Mouse (Mus musculus): Measurements from ENCODE around the gene Srarp.
A peak's percentile ranks its signal among the peaks of the same experiment; 100 is the strongest.

Gene Srarp

DNA sequence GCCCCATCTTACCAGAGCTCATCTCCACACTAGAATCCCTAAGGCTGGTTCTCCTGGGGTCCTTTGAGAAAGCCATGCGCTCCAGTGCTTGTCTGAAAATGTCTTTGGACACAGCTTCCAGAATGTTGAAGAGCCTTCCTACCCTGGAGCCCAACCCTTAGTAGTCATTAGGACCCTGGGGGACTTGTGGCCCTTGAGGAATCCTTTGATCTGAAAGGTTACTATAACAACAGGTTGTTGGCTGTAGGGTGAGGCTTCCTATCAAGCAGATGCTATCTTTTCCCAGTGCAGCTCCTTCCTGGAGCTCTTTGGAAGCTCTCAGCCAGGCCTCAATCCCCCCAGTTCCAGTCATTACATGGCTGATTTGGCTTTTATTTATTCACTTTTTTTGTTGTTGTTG is at the start of gene Srarp:
Gene Srarp, minus strand, starts transcription at position 132 of the 400 bp plus-strand sequence.
- DNase-seq: no peak

DNA sequence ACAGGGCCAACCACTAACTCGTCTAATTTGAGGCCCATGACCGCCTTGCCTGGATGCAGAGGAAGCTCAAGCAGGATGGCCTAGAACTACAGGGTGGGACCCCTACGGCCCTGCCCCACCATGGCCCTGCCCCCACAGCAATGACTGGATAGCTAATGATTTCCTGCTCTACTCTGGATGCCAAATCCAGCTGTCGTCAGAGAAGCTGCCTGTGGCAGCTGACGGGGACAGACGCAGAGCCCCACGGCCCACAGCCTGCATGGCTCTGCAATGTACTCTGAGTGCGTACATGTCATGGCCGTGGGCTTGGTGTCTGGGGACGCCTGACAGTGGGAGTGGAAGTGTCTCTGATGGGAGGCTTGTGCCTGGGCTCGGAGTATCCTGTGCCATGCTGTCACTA is 48.2 kb upstream of the Srarp start:
- no peak for DNase-seq

DNA sequence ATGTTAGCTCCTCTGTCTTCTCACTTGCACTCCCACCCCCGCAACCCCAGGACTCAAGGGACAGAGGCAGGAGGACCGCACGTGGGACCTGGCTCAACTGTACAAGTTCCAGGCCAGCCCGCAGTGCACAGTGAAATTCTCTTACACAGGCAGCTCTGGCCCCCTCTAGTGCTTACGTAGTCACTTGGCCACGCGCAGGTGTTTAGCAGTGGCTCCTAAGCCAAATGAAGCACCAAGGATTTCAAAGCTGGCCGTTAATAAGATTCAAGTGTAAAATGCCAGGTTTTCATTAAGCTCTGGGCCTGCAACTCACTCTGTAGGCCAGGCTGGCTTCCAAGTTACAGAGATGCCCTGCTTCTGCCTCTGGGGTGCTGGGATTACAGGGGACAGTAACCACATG is 43.5 kb upstream of the Srarp start:
- no peak for DNase-seq

DNA sequence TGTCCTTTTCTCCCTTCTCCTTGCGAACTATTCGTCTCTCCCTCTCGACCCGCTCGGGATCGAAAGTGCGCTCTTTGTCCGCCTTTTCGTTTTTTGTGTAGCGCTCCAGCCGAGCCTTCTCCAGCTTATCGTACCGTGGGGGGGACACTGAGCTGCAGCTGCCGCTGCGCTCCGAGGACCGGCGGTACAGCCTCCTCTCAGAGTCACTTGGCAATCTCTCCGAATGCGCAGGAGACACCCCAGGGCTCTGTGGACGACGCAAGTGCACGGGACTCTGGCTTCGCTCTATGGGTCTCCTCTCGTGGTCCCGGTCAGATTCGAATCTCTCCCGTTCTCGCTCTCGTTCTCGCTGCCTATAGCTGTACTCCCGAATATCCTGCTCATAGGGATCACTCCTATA is 42.9 kb upstream of the Srarp start:
- no peak for DNase-seq

- no peak for DNase-seq
Measured at GRCm38 (mm10) chr4:141478225-141478624, 42.3 kb upstream of the Srarp start.

- DNase-seq: peak; percentile 82
Measured at GRCm38 (mm10) chr4:141477681-141478102, 41.8 kb upstream of the Srarp start.

GRCm38 (mm10) chr4:141474431-141474830 is 38.5 kb upstream of the Srarp start:
- DNase-seq: no peak

GRCm38 (mm10) chr4:141472641-141473321 is 36.9 kb upstream of the Srarp start:
- DNase-seq: no peak

DNA sequence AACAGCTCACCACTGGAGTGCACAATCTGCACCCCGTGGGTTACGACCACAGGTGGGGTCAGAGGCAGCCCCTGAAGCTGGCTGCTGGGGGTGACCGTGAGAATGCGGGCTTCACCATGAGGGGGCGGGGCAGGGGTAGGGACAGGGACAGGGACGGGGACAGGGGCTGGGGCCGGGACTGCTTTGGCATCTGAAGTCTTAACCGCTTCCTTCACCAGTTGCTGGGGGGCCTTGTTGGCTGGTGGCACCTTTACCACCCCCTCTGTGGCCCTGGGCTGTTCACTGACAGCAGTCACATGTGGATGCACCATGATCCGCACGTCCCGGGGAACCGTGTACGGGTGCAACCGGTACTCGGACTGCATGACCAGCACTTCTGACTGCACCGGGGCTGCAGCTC is 35.6 kb upstream of the Srarp start:
- DNase-seq: no peak

GRCm38 (mm10) chr4:141469343-141469742 is 33.4 kb upstream of the Srarp start:
- no peak for DNase-seq

GRCm38 (mm10) chr4:141468576-141468975 is 32.7 kb upstream of the Srarp start:
- DNase-seq: no peak

DNA sequence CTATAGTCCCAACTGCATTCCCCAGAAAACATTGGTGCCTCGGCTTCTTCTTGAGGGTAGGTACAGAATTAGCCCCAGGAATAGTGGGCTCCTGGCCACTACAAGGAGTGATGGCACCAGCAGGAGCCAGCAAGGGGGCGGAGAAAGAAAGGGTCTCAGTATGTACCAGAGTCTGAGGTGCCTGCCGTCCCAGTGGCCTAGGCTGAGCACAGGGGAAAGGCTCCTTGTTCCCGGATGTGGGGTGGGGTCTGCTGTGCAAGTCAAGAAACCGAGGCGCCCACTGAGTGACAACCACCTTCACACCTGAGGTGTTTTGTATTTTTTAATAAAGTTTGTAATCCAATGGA is 31.6 kb upstream of the Srarp start:
- DNase-seq: no peak

- no peak for DNase-seq
Measured at GRCm38 (mm10) chr4:141466844-141467580, 31.1 kb upstream of the Srarp start.

DNA sequence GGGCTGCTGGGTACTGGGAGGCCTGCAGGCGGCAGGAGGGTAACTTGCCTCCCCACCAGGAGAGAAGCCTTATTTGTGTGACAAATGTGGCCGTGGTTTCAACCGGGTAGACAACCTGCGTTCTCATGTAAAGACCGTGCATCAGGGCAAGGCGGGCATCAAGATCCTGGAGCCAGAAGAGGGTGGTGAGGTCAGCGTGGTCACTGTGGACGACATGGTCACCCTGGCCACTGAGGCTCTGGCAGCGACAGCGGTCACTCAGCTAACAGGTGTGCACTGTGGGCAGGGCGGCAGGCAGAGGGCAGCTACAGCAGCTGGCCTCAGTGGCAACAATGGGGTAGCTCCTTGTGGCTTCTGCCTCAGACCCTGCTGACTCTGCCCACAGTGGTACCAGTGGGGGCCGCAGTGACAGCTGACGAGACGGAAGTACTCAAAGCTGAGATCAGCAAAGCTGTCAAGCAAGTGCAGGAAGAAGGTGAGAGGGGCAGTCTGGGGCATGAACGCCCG is 30.4 kb upstream of the Srarp start:
- no peak for DNase-seq

GRCm38 (mm10) chr4:141465512-141466288 is 29.8 kb upstream of the Srarp start:
- DNase-seq: no peak

- no peak for DNase-seq
Measured at GRCm38 (mm10) chr4:141464722-141465121, 28.8 kb upstream of the Srarp start.

GRCm38 (mm10) chr4:141463472-141463871 is 27.6 kb upstream of the Srarp start:
- no peak for DNase-seq

DNA sequence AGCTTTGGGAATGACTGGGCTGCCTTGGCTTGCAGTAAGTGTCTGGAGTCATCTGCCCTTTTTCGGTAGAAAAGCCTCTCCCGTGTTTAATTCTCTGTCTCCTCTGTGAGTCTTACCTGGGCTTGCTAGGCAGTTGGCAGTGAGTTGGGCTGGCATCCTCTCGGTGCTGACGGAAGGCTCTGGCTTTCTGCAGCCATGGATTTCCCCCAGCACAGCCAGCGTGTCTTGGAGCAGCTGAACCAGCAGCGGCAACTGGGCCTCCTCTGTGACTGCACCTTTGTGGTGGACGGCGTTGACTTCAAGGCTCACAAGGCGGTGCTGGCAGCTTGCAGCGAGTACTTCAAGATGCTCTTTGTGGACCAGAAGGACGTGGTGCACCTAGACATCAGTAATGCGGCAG is 25.7 kb upstream of the Srarp start:
- DNase-seq: no peak

DNA sequence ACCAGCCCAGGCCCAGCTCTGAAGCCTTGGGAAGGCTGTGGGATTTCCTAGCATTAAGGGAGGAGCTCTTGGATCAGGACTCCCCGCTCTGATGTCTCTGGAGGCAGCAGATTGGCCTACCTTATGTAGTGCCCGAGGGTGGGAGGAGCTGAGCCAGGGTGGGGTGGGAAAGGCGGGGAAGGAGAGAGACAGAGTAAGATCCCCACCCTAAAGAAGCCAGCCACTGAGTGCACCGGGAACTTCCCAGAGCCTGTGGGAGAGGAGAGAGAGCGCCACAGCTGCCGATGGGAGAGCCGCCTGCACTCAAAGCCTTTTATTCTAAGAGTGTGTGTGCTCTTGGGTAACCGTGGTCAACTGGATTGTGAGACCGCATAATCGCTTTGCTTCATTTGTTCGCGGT is 25.2 kb upstream of the Srarp start:
- no peak for DNase-seq

GRCm38 (mm10) chr4:141460481-141460880 is 24.6 kb upstream of the Srarp start:
- DNase-seq: no peak

DNA sequence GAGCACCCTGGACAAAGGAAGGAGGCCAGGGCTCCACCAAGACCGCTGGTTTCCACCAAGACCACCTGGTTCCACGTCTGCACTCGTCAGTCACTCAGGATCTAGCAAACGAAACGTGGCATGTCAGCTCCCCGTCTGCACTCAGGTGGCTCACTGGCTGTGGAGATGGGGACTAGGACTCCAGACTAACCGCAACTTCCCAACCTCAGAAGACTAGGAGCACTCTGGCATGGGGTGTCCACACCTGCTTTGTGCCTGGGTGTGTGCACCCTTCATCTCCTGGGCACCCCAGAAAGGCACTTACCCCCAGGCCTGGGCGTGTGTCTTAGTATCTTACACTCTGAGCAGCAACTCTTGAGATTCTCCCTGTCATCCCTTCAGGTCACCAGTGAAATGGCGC is 23.9 kb upstream of the Srarp start:
- DNase-seq: no peak

DNA sequence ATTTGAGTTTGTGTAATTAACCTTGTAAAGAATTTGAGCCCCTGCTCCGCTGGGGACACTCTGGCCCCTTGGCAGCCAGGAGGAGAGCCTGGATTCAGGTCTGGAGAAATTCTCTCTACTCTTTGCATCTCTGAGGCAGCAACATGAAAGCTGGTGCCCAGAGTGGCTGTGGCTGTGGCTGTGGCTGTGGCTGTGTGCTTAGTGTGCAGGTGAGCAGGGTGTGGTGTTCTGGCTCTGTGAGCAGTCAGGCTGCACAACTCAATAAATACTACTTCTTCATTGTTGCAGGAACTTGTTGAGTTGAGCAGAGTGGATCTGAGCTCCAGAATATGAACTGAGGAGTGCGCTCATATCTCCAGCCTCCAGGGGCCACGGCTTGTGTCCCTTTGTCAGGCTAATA is 23.0 kb upstream of the Srarp start:
- no peak for DNase-seq

- no peak for DNase-seq
Measured at GRCm38 (mm10) chr4:141458236-141458635, 22.3 kb upstream of the Srarp start.

Data from right cerebral cortex, adult 18-20 months (tissue).